Mouse (Mus musculus): ENCODE measurements around the gene Trp53i13. TPM values are rescaled to one million over a fixed set of nuclear protein-coding genes. Genes with fewer than 3 reads are reported as not detected.

The Trp53i13 gene
- total and polyA plus RNA-seq, 2 experiments from 2014 or later = 7.5 to 11.5 TPM

GRCm38 (mm10) chr11:77494344-77494676 is 21.5 kb downstream of the Trp53i13 start:
- ATAC-seq (ENCODE audit: low FRiP score) (no peak), DNase-seq (ENCODE audit: low spot score) (no peak)
- H3K27me3 ChIP-seq (ENCODE audit: insufficient read depth, low read length) = no peaks in the 10 kb centered on the region
- TF ChIP-seq CTCF (IDR thresholded peaks at IDR 0.05) = no peak
- H3K36me3 ChIP-seq (ENCODE audit: insufficient read depth, low read length) = peaks cover 2% of the 10 kb centered on the region; the same call in 1 of the 2 replicates
- peak overlapping the region; percentile 97 for H3K9ac ChIP-seq (replicated peaks; ENCODE audit: low read length, poor library complexity, severe bottlenecking)
- peak overlapping the region; percentile 86 for H3K4me2 ChIP-seq (ENCODE audit: low read depth, low read length, poor library complexity, severe bottlenecking)
- H3K27ac ChIP-seq (ENCODE audit: low read depth, low read length) = peak overlapping the region; percentile 89
- H3K4me3 ChIP-seq (ENCODE audit: low read depth, low read length) = peak overlapping the region; percentile 96
- peaks cover 14% of the 10 kb centered on the region; the same call in 1 of the 2 replicates for H3K4me1 ChIP-seq (ENCODE audit: insufficient read depth, low read length)
- H3K9me3 ChIP-seq (ENCODE audit: low read length) = no peaks in the 10 kb centered on the region
- WGBS = 35% methylated on average over 4 of the region's 4 CpGs

DNA sequence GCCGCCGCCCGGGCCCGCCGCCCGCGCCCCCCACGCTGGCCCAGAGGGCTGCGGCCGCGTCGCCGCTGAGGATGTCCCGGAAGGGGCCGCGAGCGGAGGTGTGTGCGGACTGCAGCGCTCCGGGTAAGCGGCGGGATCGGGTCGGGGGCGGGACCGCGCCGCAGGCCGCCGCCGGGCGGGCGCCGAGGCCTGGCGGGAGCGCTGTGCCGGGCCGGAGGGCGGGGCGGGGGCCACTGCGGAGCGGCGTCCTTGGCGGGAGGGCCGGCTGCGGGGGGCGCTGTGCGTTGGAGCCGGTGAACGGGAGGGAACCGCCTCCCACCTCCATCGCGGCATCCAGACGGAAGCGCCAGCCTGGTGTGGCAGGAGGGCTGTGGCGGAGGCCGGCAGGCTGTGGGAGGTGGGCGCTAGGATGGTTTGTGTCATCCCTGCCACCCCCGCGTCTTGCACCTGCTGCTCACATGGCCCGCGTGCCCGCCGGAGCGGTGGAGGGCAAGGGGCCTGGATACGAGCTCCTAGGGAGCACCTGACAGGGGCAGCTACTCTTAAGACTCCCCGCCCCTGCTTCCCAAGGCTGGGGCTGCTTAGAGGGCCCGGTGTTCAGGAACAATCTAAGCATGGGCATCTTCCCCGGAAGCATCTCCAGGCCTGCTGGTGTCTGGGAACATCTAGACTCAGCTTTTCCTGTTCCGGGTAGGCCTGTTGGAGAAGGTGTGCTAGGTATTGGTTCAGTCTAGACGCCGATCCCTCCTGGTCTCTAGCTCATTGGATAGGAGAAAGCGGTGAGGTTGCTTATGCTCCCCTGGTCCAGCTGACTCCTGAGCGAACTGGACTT is 22.1 kb downstream of the Trp53i13 start, which contains the start of gene Git1:
Gene Git1 (plus strand): TSS at position 51 of the 832 bp plus-strand sequence.
- peak; percentile 19 for TF ChIP-seq CTCF (IDR thresholded peaks at IDR 0.05)
- ATAC-seq (ENCODE audit: low FRiP score) = no peak

DNA sequence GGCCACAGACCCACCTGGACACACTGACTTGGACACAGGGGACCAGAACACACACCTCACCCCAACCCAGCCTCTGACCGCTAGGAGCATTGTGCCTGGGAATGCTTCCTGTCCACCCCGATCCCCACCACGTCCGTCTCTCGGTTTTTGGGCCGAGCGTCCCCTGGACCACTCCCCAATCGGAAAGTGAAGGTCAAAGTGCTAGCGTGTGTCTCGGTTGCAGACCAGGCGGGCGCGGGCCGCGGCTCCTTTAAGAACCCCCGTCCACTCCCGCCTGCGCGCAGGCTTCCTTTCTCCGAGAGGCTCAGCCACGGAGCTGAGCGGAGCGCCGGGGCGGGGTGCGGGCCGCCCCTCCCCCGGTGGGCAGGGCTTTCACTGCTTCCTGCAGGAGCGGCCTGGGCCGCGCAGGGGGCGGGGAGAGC is 22.9 kb downstream of the Trp53i13 start:
- ATAC-seq (ENCODE audit: low FRiP score) (peak; percentile 69), DNase-seq (ENCODE audit: low spot score) (peak; percentile 96)
- no peaks in the 10 kb centered on the region for H3K27me3 ChIP-seq (ENCODE audit: insufficient read depth, low read length)
- WGBS = under 1% methylated on average over 17 of the region's 32 CpGs
- peaks cover 17% of the 10 kb centered on the region; the same call in 1 of the 2 replicates for H3K4me1 ChIP-seq (ENCODE audit: insufficient read depth, low read length)
- no peaks in the 10 kb centered on the region for H3K9me3 ChIP-seq (ENCODE audit: low read length)
- peak overlapping the region; percentile 96 for H3K4me3 ChIP-seq (ENCODE audit: low read depth, low read length)
- TF ChIP-seq CTCF (IDR thresholded peaks at IDR 0.05) = peak; percentile 44
- H3K36me3 ChIP-seq (ENCODE audit: insufficient read depth, low read length) = no peaks in the 10 kb centered on the region
- H3K27ac ChIP-seq (ENCODE audit: low read depth, low read length) = peak overlapping the region; percentile 89
- peak overlapping the region; percentile 86 for H3K4me2 ChIP-seq (ENCODE audit: low read depth, low read length, poor library complexity, severe bottlenecking)
- peak overlapping the region; percentile 97 for H3K9ac ChIP-seq (replicated peaks; ENCODE audit: low read length, poor library complexity, severe bottlenecking)

More for the DNA sequence above, 22.1 kb downstream of the Trp53i13 start, which contains the start of gene Git1:
- H3K4me2 ChIP-seq (ENCODE audit: low read depth, low read length, poor library complexity, severe bottlenecking) = peak within 1 kb of the TSS; percentile 86
- under 1% methylated on average over 30 of the region's 74 CpGs for WGBS
- H3K27me3 ChIP-seq (ENCODE audit: insufficient read depth, low read length) = no peaks in the 10 kb centered on the region
- DNase-seq (ENCODE audit: low spot score) = peak; percentile 68
- peak within 1 kb of the TSS; percentile 97 for H3K9ac ChIP-seq (replicated peaks; ENCODE audit: low read length, poor library complexity, severe bottlenecking)
- no peaks in the 10 kb centered on the region for H3K36me3 ChIP-seq (ENCODE audit: insufficient read depth, low read length)
- H3K9me3 ChIP-seq (ENCODE audit: low read length) = no peaks in the 10 kb centered on the region
- H3K27ac ChIP-seq (ENCODE audit: low read depth, low read length) = peak within 1 kb of the TSS; percentile 89
- peaks cover 14% of the 10 kb centered on the region; the same call in 1 of the 2 replicates for H3K4me1 ChIP-seq (ENCODE audit: insufficient read depth, low read length)
- peak within 1 kb of the TSS; percentile 96 for H3K4me3 ChIP-seq (ENCODE audit: low read depth, low read length)

GRCm38 (mm10) chr11:77492311-77492871 is 23.4 kb downstream of the Trp53i13 start:
- DNase-seq (ENCODE audit: low spot score) = no peak
- Histone ChIP-seq H3K4me3 (ENCODE audit: low read depth, low read length) (peak overlapping the region; percentile 96), H3K27ac (ENCODE audit: low read depth, low read length) (peak overlapping the region; percentile 89), H3K9me3 (ENCODE audit: low read length) (no peaks in the 10 kb centered on the region), H3K4me2 (ENCODE audit: low read depth, low read length, poor library complexity, severe bottlenecking) (peak overlapping the region; percentile 86), H3K27me3 (ENCODE audit: insufficient read depth, low read length) (no peaks in the 10 kb centered on the region), H3K4me1 (ENCODE audit: insufficient read depth, low read length) (peaks cover 22% of the 10 kb centered on the region; the same call in 1 of the 2 replicates), H3K36me3 (ENCODE audit: insufficient read depth, low read length) (no peaks in the 10 kb centered on the region), H3K9ac (replicated peaks; ENCODE audit: low read length, poor library complexity, severe bottlenecking) (peak overlapping the region; percentile 97; the same call in 1 of the 2 replicates)
- TF ChIP-seq CTCF (IDR thresholded peaks at IDR 0.05) = no peak
- no peak for ATAC-seq (ENCODE audit: low FRiP score)
- under 1% methylated on average over 18 of the region's 18 CpGs for WGBS

GRCm38 (mm10) chr11:77491502-77492291 is 24.1 kb downstream of the Trp53i13 start:
- Histone ChIP-seq H3K9ac (replicated peaks; ENCODE audit: low read length, poor library complexity, severe bottlenecking) (peak overlapping the region; percentile 47), H3K4me2 (ENCODE audit: low read depth, low read length, poor library complexity, severe bottlenecking) (peak overlapping the region; percentile 86), H3K27me3 (ENCODE audit: insufficient read depth, low read length) (no peaks in the 10 kb centered on the region), H3K27ac (ENCODE audit: low read depth, low read length) (peak overlapping the region; percentile 89), H3K4me1 (ENCODE audit: insufficient read depth, low read length) (peaks cover 29% of the 10 kb centered on the region; the same call in 1 of the 2 replicates), H3K4me3 (ENCODE audit: low read depth, low read length) (peak overlapping the region; percentile 96), H3K36me3 (ENCODE audit: insufficient read depth, low read length) (no peaks in the 10 kb centered on the region), H3K9me3 (ENCODE audit: low read length) (no peaks in the 10 kb centered on the region)
- peak; percentile 72 for DNase-seq (ENCODE audit: low spot score)
- no peak for TF ChIP-seq CTCF (IDR thresholded peaks at IDR 0.05)
- ATAC-seq (ENCODE audit: low FRiP score) = peak; percentile 48
- WGBS = under 1% methylated on average over 23 of the region's 23 CpGs

All from midbrain, postnatal 0 days (tissue).